Mouse (Mus musculus) kidney, postnatal 14 days (tissue): ENCODE data around the gene Frmd6.
A peak's percentile ranks its signal among the peaks of the same experiment; 100 is the strongest.

Experiments used
- DNase-seq: peaks from one replicate; pipeline ENCODE4 v3.0.0; 2022; ENCODE audit warnings: mixed read lengths

The Frmd6 gene

DNA sequence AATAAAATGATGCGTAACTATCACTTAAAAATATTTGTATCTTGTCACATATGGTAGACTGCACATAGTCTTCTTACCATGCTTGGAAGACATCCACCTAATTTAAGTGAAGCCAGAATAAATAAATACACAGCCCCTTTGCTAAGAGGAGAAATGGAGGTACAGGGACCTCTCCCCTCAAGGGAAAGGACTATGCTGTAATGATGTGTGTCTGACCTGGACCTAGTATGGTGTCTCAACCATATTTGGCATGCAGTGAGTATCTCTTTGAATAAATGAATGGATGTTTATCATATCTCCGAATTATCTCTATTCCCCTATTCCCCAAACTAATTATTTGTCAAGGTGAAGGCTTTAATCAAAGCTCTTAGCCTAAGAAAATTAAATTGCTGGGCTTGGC lies 15.4 kb upstream of the Frmd6 start:
- DNase-seq, result no peak

DNA sequence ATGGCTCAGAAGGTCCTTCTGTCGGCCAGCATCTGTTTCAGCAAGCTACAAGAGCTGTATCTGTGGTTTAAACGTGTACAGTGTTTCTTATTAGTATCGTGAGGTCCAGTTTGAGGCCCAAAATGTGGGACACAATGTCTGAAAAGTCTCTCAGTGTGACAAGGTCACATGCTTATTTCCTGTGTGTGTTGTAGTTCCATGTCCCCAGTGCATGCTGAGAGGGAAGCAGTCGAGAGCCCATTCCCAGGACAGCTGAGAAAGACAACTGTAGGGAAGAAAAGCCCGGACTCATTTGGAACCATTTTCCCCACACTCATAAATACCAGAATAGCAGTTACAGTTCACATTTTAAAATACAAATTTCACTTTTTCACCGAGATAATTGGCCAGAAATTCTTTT lies 13.5 kb upstream of the Frmd6 start:
- DNase-seq, result no peak

DNA sequence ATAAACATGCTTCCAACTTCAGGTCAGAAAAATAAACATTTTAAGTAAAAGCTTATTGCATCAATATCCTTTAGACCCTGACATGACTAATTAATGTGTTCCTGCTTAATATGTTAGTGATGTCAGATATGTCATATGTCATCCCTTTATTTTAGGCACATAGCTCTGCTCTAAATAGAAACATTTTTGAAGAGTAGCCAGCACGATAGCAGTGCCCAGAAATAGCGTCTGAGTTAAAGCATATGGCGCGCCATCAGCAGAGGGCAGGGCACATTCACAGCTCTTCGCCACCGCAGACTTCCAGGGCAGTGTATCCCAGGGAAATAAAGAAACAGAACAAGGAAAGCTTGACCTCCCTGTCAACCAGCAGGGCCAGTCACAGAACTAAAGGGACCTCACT lies 13.1 kb upstream of the Frmd6 start:
- peak; percentile 73 for DNase-seq

DNA sequence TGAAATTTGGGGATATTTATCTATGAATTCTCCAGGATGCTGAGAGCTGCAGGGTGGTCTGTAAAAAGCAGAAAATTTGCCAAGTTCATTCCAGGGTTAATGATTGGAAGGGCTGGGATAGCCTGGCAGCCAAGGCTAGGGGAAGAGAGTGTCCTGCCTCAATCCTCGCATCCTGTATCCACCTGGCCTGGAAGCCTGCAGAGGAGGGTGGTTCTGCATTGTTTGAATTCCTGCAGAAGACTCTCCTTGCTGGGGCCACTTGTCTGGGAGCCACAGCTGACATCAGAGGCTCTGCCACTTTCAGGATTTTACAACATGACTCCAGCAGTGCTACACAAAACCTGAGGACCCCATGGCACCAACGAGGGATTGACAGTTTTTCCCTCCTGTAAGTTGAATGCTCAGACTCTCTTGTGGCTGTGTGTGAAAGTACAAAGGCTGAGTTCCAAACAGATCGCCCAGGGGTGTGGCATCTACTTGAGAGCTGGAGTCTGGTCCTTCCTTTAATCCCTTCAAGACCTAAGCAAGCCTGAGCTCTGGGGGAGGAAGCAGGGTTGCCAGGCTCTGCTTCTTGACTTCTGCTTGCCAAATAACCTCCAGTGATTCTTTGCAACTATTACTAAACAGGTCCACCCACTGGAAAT lies 12.4 kb upstream of the Frmd6 start:
- DNase-seq, result no peak

DNA sequence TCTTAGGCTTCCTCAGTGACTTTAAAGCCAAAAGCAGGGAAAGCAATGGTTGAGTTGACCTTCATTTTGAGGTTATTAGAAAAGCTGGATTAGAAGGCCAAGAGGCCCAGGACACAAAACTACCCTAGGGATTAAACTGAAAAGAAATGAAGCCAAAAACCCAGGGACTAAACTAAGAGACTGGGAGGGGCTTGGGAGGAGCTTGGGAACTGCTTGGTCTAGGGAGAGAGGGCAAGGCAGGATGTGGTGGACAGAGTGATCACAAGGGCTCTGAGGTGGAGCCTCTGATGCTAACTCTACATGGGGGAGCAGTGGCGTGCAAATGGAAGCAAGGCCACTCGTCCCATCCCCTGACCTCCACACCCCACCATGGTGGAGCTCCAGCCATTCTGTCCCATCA lies 8.6 kb upstream of the Frmd6 start:
- DNase-seq, result no peak

DNA sequence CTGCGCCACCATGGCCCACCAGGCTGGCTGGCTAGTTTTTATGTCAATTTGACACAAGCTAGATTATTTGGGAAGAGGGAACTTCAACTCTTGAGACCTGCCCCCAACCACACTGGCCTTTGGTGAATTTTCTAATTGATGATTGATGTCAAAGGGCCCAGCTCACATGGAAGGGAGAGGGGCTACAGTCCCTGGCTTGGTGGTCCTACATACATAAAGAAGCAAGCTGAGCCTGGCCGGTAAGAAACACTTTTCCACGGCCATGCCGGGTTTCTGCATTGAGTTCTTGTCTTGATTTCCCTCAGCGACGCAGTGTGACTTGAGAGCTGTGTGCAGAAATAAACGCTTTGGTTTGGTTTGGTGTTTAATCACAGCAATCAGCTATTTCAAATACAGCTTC lies 1.3 kb upstream of the Frmd6 start:
- no peak for DNase-seq

DNA sequence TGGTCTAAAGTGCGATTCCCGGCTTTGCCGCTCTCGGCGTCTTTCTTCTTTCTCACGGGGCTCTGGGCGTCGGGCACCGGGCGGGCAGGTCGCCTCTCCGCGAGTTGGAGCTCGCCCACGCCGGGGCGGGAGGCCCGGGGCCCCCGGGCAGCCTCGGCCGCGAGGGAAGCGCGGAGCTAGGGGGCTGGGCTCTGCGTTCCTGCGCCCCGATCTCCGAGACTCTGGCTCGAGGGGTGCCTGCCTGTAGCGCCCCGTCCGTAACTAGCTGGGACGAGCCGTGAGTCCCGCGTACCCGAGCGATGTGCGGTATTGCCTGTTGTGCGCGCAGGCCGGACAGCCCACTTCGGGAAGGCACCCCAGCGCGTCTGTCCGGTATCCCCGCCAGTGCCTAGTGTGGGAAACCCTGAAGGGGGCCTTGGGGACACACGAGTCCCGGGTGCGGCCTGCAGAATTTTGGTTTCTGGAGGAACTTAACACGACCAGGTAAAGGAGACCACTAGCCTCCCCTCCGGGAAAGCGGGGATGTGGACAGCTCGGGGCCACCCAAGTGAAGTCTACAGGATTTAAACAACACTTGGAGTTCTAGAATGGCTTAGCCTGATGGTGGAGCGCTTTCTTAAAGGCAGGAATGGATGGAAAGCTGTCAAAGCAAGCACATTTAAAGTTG lies 470 bp downstream of the Frmd6 start:
- no peak for DNase-seq

DNA sequence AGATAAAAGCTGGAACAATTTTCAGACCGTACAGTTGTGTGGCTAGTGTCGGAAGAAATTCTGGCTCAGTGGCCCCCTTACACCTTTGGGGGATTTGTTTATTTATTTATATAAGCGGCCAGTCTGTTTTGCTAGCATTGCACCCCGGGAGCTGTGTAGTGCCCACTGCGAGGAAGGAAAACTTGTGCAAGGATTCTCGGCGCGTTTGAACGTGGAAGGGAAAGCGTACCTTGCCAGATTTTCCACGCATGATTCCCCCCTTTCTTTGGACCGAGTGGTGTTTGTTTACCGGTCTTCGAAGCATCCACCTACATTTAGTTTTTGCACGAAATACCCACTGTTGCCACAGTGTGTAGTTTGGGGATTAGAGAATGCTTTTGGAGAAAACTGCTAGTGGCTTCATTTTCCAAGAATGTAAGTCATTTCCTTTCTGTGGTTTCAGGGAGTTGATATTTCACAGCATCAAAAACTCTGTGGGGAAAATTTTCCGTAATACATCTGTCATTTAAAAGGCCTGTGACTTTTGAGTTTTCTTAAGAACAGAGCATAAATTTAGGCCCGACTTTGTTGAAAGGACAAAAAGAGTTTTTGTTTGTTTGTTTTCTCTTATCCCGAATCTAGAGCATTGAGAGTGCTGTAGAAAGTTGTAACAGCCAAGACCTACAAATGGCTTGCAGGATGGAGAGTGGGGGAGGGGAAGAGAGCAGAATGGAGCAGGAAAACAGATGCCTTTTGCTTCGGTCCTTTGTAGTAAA lies 1.2 kb downstream of the Frmd6 start:
- no peak for DNase-seq

DNA sequence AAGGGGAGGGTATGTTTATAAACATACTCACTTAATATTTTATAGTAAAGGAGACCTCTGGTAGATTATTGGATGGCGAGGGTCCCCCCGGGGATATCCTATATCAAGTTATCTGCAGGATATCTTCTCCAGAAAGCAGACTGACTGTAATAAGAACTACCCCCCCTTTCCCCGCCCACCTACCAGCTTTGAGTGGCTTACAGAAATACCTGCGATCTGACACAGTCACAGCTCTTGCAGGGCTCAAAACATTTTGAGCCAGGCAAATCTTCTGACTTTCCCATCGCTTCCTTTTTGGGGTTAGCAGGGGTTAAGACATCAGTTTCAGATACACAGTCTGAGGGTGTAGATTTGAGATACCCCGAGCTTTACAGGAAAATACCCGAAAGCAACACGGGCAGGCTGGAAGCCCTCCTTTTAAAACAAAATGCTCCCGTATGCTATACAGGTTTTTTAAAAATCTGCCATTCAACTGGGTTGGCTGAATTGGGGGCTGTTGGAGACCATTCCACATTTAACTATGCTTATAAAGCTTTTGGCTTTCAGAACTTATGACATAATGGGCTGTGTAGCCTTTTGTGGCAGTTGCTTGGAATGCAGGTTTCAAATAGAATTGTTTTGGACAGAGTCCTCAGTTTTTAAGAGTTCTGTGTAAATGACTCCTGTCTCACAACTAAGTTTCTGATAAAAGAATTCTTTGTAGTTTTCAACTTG lies 2.0 kb downstream of the Frmd6 start:
- DNase-seq, result no peak

DNA sequence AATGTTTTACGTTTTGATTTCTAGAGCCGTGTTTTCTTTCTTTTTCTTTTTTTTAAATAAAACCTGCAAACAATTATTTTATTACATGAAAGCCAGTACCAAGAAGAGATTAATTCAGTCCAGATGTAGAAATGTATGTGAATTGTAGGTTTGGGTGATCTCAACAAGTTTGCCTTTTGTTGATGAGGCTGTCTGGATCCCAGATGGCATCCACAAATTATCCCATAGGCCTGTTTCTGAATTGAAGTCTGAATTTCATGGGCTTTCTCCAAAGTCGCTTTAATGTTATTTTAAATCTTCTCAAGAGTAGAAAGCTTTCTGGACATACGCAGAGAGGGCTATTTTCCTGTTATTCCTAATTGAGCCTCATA lies 2.6 kb downstream of the Frmd6 start:
- no peak for DNase-seq

DNA sequence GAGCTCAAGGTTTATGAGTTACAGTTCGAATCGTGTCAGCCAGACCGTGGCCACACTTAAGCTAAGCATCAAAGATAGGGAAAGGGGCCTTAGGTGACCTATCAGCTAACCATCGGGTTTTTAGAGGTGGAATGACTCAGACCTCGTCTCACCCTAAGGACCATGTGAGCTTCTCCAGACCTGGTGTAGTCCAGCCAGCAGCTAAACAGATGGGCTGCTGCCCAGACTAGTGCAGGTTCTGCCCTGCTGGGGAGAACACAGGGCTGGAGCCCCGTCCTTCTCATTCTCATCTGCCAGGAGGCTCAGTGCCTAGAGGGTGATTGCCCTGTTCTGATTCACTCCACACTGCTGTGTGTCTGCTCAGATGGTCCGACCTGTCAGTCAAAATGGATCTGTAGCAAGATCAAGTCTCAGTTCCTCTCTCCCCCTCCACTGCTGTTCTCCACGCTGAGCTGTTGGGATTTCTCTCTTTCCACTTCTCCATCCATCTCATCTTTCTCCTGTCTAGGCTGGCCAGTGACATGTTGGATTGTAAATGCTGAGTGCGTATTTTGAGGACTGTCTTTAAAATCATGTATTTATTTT lies 5.8 kb downstream of the Frmd6 start:
- DNase-seq, result no peak

DNA sequence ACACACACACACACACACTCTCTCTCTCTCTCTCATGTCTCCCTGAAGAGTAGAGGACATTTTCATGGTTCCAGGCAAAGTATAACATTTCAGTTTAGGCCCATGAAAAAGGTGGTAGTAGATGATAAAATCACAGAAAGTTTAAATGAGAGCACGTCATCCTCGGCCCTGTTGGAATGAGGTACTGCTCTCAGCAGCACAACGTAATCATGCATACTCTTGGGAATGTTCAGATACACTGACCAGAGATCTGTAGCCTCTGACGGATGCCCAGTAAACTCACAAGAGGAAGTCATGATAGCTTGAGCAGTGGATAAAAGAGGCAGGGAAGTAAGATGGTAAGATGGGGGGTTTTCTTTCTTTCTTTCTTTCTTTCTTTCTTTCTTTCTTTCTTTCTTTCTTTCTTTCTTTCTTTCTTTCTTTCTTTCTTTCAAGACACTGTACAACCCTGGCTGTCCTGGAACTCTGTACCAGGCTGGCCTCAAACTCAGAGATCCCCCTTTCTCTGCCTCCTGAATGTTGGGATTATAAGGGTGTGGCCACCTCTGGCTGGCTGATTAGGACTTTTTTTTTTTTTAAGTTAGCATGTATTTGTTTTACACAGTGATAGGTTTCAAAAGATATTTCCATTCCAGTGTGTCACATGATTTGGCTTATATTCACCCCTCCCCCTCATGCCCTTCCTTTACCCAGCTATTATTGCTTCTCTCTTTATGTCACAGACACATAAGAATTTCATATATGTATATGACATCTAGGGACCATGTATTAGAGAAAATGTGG lies 7.1 kb downstream of the Frmd6 start:
- no peak for DNase-seq

DNA sequence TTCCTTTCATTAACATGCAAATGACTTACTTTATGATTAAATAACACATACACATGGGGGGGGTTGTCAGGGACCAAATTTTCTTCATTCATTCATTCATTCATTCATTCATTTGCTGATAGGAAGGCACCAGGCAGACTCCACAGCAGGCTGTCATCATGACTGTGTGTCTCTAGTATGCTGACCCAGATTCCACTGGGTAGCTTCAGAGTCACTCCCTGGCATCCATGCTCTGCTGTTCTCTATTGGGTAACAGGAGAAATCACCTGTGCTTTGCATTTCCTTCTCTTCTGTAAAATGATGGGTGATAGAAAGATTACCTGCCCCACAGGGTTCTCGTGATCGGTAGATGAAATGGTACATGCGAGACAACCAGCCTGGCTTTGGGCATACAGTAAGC lies 7.7 kb downstream of the Frmd6 start:
- DNase-seq, result no peak

DNA sequence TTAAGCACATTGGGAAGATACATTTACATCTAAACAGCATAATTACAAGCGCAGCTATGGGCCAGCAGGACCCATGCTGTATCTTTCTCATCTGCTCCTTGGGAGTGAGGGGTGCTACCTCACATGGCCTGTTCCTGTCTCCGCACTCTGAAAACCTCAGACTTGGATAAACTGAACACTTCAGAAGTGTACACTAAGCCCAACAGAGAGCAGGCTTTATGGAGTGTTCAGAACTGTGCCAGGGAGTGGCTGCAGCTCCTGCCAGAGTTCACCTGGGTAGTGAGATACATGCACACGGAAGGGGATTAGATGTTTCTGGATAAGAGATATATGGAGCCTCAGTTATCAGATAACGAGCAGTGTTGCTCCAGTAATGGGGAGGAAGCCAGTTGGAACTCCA lies 8.7 kb downstream of the Frmd6 start:
- no peak for DNase-seq

DNA sequence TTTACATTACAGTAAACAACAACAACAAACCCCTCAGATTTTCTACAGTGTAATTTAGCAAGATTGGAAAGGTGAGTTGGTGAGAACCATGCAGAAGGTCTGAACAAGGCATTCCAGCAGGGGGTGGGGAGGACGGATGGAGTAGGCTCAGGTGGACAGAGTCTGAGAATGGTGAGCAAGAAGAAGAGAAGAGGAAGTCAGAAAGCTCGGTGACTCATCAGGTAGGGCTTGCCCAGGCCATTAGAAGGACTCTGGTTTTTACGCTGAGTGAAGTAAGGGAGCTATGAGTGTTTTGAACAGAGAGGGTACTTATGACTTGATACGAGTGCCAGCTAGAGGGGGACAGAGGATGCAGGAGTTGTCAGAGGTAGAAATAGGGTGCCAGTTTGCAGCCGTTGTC lies 9.7 kb downstream of the Frmd6 start:
- DNase-seq, result no peak

DNA sequence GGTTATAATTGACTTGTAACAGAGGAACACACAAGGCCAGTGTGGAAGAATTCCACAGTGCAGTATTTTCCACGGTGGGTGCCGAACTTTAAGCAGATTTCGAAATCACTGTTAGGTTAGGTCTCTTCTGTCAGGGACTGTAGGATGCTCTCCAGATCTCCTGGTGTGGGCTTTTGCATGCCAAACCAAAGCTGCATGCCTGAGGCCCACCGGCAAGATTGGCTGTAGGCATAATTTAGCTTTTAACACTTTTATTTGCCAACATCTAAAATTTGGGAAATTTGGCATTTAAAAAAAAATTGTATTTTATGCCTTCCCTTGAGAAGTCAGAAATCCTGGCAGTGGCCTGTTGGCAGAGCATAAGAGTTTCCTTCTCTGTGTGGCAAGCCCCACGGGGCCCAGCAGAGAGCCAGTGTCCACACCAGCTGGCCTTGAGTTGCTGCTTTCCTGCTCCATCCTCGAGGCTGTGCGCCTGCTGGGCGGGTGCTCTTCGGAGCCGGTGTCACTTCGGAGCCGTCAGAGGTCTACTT lies 12.5 kb downstream of the Frmd6 start:
- DNase-seq, result no peak

DNA sequence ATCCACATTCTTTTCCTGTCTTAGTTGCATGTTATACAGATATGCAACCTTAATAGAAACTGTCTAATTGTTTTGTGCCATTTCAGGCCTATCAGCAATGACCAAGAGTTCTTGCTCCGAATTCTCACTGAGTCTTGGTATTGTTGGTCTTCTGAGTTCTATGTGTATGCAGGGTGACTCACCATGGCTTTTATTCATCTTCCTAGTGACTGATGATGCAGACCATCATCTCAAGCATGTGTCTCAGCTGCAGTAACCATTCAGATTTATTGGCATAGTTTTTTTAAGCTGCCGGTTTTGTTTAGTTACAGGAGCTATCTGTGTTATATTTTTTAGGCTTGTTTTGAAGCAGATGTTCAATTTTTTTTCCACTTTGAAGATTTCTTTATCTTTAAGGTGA lies 20.1 kb downstream of the Frmd6 start:
- DNase-seq, result no peak

DNA sequence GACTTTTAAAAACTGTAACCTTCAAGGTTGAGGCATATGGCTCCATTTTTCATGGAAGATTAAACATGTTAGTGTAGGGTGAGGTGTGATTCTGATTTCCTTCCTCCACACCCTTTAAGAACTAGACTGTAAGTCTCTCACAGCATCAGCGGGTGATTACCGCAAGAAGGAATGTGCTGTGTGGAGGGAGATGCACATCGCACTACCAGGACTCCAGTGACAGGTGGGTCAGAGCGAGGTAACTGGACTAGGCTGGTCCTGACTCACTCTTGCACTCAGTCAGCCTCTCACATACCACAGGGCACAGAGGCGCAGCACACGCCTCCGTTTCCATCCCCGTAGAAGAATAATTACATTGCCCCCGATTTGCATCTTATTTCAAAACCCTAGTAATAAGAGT lies 23.7 kb downstream of the Frmd6 start:
- no peak for DNase-seq

DNA sequence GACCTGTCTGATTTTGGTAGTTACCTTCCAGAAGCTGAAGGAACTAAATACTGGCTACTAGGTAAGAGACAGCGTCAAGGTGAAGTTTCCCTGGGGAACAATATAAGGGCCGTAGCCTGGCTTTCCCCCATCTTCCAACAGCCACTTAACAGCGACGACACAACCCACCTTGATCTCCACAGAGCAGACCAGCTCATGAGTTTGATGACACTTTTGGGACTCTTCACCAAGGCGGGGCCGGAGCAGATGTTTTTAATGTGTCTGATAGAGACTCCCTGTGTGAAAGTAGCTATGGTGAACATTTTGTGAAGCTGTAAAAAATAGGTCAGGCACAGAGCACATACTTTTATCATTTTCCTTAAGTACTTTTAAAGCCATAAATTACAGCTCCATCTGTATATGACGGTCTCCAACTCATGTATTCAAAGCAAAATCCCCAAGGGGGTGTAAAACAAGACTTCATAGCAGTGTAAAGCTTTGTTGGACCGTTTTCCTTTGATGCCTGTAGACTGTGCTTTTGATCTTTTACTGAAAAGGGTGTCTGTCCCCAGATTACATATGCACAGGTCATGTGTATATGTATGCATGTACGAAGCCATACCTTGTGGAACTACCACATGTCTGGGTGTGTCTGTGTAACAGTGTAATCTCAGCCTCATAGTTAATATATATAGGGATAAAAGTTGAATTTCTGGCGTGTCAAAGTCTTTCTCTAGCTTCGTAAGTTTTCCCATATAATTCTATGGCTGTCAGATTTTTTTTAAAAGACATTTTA lies 24.4 kb downstream of the Frmd6 start:
- no peak for DNase-seq

DNA sequence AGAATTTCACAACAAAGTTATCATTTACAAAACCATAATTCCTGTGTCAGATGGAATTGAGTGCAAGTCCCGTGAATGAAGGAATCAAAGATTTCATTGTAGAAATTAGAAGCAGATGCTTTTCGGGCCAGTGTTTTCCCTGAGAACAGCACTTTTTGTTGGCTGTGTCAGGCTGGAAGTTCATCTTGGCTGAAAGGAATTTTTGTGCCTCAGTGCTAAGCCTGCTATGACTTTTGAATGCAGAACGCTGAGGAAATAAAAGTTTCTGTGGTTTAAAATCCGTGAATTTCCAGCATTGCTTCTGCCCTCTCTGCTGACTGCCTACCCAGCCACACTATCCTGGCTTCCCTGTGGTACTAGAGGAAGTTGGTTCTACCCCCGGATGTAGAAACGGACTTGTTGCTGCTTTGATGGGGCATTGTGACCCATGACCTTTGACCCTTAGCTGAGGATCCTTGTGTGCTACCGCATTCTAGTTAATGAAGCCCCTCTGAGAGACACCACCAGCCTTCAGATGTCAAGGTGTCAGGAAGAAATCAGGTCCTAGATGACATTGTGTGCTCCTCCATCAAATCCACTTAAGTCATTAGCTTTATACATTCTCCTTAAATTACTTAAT lies 26.1 kb downstream of the Frmd6 start:
- no peak for DNase-seq

DNA sequence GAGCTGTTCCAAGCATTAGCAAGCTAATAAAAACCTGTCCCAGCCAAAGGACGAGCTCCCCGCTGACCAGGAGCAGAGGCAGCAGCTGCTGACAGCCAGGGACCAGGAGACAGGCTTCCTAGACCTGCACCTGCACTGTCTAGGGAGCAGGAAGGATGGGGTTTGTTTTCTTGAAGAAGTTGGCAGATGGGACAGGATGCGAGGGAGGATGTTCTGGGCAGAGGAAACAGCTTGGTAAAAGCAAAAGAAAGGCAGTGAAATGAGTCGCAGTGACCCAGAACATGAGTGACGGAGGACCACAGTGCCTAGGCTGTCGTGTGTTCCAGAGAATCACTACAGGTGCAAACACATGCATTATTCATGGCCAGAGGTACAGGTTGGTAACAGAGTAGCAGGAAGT lies 27.7 kb downstream of the Frmd6 start:
- peak; percentile 22 for DNase-seq
